Mouse (Mus musculus): Measurements from ENCODE around the gene Gm38392.

- TF ChIP-seq CTCF (IDR thresholded peaks at IDR 0.05; ENCODE audit: extremely low read depth, insufficient read depth, low read length) (no peak), POLR2A (IDR thresholded peaks at IDR 0.05; ENCODE audit: extremely low read depth, insufficient read depth, low read length) (no peak)
These were observed 81.8 kb downstream of the Gm38392 start for GRCm38 (mm10) chr3:88205176-88205562.
